Mouse (Mus musculus) neural tube, embryonic 14.5 days (tissue): ENCODE results near the gene Wnt2b. TPM values are rescaled to one million over a fixed set of nuclear protein-coding genes. Genes with fewer than 3 reads are reported as not detected.

Source experiments
- ATAC-seq: fragments of 200-750 bp; cut with Nextera tagmentation; 2 replicates; pipeline ENCODE4 v1.8.0; 2017; ENCODE audit warnings: low read depth, mild to moderate bottlenecking, moderate TSS enrichment, moderate library complexity
- H3K27ac ChIP-seq: fragments of 300-500 bp; sonication (generic); 2 replicates; pipeline ENCODE4 v1.5.1; 2014; ENCODE audit warnings: low read depth, mild to moderate bottlenecking, control low read depth, low read length, moderate library complexity, mixed read lengths
- H3K27me3 ChIP-seq: fragments of 300-500 bp; sonication (generic); 2 replicates; pipeline ENCODE4 v1.6.1; 2014; ENCODE audit warnings: low read length; ENCODE audit not compliant: control insufficient read depth, insufficient read depth
- H3K36me3 ChIP-seq: fragments of 300-500 bp; sonication (generic); 2 replicates; pipeline ENCODE4 v1.6.1; 2014; ENCODE audit warnings: low read length, mixed read lengths; ENCODE audit not compliant: control insufficient read depth, insufficient read depth
- H3K4me1 ChIP-seq: fragments of 300-500 bp; sonication (generic); 2 replicates; pipeline ENCODE4 v1.6.1; 2014; ENCODE audit warnings: low read length; ENCODE audit not compliant: control insufficient read depth, insufficient read depth
- H3K4me2 ChIP-seq: fragments of 300-500 bp; sonication (generic); 2 replicates; pipeline ENCODE4 v1.6.1; 2014; ENCODE audit warnings: mild to moderate bottlenecking, low read depth, low read length, control low read depth
- H3K4me3 ChIP-seq: fragments of 300-500 bp; sonication (generic); 2 replicates; pipeline ENCODE4 v1.5.1; 2014; ENCODE audit warnings: low read depth, low read length, control low read depth, mixed read lengths
- H3K9ac ChIP-seq: fragments of 300-500 bp; sonication (generic); replicated peaks from 2 replicates; pipeline ENCODE4 v1.6.1; 2014; ENCODE audit warnings: low read depth, mild to moderate bottlenecking, control low read depth, low read length, mixed read lengths
- H3K9me3 ChIP-seq: fragments of 300-500 bp; sonication (generic); 2 replicates; pipeline ENCODE4 v1.6.1; 2016; ENCODE audit warnings: low read length; ENCODE audit not compliant: control insufficient read depth
- WGBS: fragments of 180-500 bp; shearing (Covaris S2); extraction: QIAGEN DNeasy Blood & Tissue Kit; methylation state at CpG from one replicate; pipeline ENCODE4 v1.1.7; 2014; 5-methylcytosine and 5-hydroxymethylcytosine counted together
- polyA plus RNA-seq: library from polyadenylated mRNA; unstranded; fragments of >200 nt; fragmentation: Nextera tagmentation; extraction: Ambion mirVana; gene quantifications from 2 replicates; pipeline ENCODE4 v1.2.1, GENCODE M21; 2014

Wnt2b gene
- polyA plus RNA-seq, 1 experiment from 2014 or later = 0.91 TPM

DNA sequence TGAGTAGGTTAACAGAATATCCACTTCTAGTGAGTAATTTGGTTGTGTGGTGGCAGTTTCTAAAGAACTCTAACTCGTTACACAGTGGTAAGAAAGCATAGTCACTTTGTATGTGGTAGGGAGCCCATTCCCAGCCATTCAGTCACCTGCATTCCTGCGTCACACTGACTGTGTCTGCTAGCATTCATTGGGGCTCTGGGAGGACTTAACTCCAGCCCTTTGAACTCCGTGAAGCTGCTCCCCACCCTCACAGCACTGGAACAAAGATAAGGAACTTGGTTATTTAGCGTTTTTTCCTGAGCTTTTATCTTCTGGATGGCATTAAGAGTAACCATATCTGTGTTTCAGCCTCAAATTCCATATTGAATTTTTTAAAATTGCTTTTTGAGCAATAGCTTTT lies 23.4 kb downstream of the Wnt2b start:
- Histone ChIP-seq H3K4me1 (no peaks in the 10 kb centered on the region), H3K9me3 (no peaks in the 10 kb centered on the region)
- WGBS = 58% methylated on average over 4 of the region's 4 CpGs

DNA sequence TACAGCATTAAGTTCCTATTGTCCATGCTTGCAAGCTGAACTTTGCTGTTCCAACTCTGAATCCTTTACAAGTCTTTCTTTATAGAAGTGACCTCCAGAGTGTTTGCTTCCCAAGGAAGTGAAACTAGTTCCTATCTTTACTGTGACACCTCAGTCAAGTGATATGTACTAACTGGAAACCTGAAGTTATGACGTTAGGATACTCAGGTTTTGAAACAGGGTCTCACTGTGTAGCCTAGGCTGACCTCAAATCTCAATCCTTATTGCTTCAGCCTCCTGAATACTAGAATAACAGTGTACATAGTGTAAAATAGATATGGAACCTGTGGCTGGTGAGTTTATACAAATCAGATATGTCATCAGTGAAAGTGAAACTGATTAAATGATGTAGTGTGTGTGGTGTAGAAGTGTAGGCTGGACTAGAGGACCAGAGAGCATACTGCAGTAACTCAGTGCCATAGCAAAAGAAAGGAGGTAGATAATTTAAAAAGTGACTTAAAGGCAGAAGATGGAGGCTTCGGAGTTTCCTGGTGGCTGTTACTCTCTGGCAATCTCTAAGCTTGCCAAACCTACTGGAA lies 23.9 kb downstream of the Wnt2b start:
- Histone ChIP-seq H3K36me3 (peaks cover 7% of the 10 kb centered on the region; the same call in 1 of the 2 replicates), H3K4me3 (no peak overlapping the region), H3K4me2 (no peak overlapping the region), H3K27ac (no peak overlapping the region), H3K9ac (no peak overlapping the region), H3K27me3 (no peaks in the 10 kb centered on the region), H3K4me1 (no peaks in the 10 kb centered on the region), H3K9me3 (no peaks in the 10 kb centered on the region)
- ATAC-seq = no peak
- 89% methylated on average over 2 of the region's 2 CpGs for WGBS

More for the DNA sequence above, 23.4 kb downstream of the Wnt2b start:
- no peak overlapping the region for H3K4me3 ChIP-seq
- H3K4me2 ChIP-seq = no peak overlapping the region
- no peak overlapping the region for H3K9ac ChIP-seq
- ATAC-seq = no peak
- H3K27ac ChIP-seq = no peak overlapping the region
- no peaks in the 10 kb centered on the region for H3K27me3 ChIP-seq
- H3K36me3 ChIP-seq = peaks cover 7% of the 10 kb centered on the region; the same call in 1 of the 2 replicates

DNA sequence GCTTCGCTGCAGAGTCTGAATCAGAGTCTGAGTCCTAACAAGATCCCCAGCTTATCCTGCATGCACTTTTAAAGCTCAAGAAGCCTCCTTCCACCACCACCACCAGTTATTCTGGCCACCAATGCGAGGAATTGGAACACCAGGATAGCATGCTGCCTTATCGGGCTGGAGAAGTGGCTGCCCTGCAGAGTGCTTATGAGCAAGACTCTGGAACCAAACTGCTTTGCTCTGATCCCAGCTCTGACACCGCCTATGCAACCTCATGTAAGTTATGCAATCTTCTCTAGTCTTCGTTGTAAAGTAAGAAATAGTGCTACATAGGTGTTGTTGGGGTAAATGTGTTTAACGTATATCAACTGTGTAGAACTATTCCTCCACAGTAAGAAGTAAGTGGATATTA lies 32.3 kb downstream of the Wnt2b start:
- Histone ChIP-seq H3K9ac (no peak overlapping the region), H3K4me3 (no peak overlapping the region), H3K4me1 (no peaks in the 10 kb centered on the region), H3K27ac (no peak overlapping the region), H3K36me3 (peaks cover 16% of the 10 kb centered on the region; the same call in 1 of the 2 replicates), H3K27me3 (no peaks in the 10 kb centered on the region), H3K4me2 (no peak overlapping the region), H3K9me3 (no peaks in the 10 kb centered on the region)
- 97% methylated on average over 6 of the region's 6 CpGs for WGBS
- no peak for ATAC-seq

DNA sequence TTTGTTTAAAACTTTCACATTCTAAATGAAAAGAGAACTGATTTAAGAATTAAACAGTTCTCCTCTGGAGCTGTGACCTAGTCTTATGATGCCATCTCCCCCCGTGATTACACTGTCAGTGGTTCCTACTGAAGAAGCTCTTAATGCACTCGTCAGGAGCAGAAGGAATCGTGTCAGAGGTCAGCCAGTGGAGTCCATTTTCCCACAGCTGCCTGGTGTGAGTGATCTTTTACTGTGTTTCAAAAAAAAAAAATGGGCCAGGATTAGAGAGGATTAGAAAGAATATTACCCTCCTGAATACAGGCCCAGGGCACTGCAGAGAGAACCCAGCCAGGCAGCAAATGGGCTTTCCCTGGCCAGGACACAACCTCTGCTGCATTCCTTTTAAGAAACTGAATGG lies 46.7 kb downstream of the Wnt2b start:
- no peaks in the 10 kb centered on the region for H3K27me3 ChIP-seq
- 51% methylated on average over 3 of the region's 3 CpGs for WGBS
- no peaks in the 10 kb centered on the region for H3K9me3 ChIP-seq
- no peaks in the 10 kb centered on the region for H3K4me1 ChIP-seq
- ATAC-seq = no peak
- H3K36me3 ChIP-seq = no peaks in the 10 kb centered on the region
- H3K9ac ChIP-seq = no peak overlapping the region
- H3K4me3 ChIP-seq = no peak overlapping the region
- H3K27ac ChIP-seq = no peak overlapping the region
- H3K4me2 ChIP-seq = no peak overlapping the region

DNA sequence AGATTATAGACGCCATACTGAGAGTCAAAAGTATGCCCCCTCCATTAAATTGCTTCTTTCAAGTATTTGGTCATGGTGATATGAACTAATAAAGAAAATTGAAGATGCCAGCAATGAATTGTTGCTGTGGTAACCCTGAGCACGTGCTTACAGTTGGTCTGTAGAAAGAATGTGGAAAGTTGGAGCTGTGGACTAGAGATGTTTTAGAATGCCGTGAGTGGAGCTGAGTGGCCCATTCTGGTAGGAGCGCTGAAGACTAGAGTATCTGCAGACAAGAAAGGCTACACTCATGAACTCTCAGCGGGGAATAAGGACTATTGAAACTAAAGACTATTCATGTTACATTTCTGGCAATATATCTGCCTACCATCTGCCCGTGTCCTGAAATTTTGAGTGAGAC lies 52.5 kb downstream of the Wnt2b start:
- no peak overlapping the region for H3K4me3 ChIP-seq
- no peaks in the 10 kb centered on the region for H3K27me3 ChIP-seq
- H3K9me3 ChIP-seq = no peaks in the 10 kb centered on the region
- no peak overlapping the region for H3K9ac ChIP-seq
- peaks cover 10% of the 10 kb centered on the region; the same call in 1 of the 2 replicates for H3K36me3 ChIP-seq
- no peak overlapping the region for H3K4me2 ChIP-seq
- no peaks in the 10 kb centered on the region for H3K4me1 ChIP-seq
- no peak overlapping the region for H3K27ac ChIP-seq
- ATAC-seq = no peak
- 83% methylated on average over 6 of the region's 6 CpGs for WGBS

DNA sequence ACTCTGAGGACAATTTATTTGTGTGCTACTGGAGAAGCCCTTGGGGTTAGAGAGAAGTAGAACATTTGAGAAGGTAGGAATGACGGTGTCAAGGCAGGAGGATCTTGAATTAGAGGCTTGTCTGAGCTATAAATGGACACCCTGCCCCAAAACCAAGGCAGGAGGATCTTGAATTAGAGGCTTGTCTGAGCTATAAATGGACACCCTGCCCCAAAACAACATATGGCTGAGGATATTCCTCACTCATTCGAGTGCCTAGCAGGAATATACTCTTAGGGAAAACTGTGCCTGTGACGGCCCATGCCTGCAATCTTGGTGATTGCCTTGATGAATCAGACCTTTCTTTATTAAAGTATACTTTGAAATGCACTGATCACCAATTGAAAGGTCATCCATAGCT lies 55.7 kb downstream of the Wnt2b start:
- Histone ChIP-seq H3K9ac (no peak overlapping the region), H3K27me3 (no peaks in the 10 kb centered on the region), H3K36me3 (peaks cover 16% of the 10 kb centered on the region; the same call in 1 of the 2 replicates), H3K27ac (no peak overlapping the region), H3K4me3 (no peak overlapping the region), H3K9me3 (no peaks in the 10 kb centered on the region), H3K4me1 (no peaks in the 10 kb centered on the region), H3K4me2 (no peak overlapping the region)
- WGBS = 84% methylated on average over 3 of the region's 3 CpGs
- ATAC-seq = no peak

GRCm38 (mm10) chr3:104905389-104905788 lies 56.3 kb downstream of the Wnt2b start:
- Histone ChIP-seq H3K9ac (no peak overlapping the region), H3K27ac (no peak overlapping the region), H3K9me3 (no peaks in the 10 kb centered on the region), H3K27me3 (no peaks in the 10 kb centered on the region), H3K4me3 (no peak overlapping the region), H3K4me2 (no peak overlapping the region), H3K36me3 (peaks cover 17% of the 10 kb centered on the region; the same call in 1 of the 2 replicates), H3K4me1 (no peaks in the 10 kb centered on the region)
- no peak for ATAC-seq
- WGBS = 96% methylated on average over 4 of the region's 4 CpGs

- Histone ChIP-seq H3K9me3 (no peaks in the 10 kb centered on the region), H3K36me3 (peaks cover 32% of the 10 kb centered on the region), H3K4me1 (no peaks in the 10 kb centered on the region), H3K27ac (no peak overlapping the region), H3K9ac (no peak overlapping the region), H3K27me3 (no peaks in the 10 kb centered on the region), H3K4me2 (no peak overlapping the region), H3K4me3 (no peak overlapping the region)
- WGBS = 93% methylated on average over 4 of the region's 4 CpGs
- no peak for ATAC-seq
Observed at GRCm38 (mm10) chr3:104901154-104901553, 60.6 kb downstream of the Wnt2b start.

GRCm38 (mm10) chr3:104896141-104896540 lies 65.6 kb downstream of the Wnt2b start:
- H3K4me2 ChIP-seq = no peak overlapping the region
- H3K9ac ChIP-seq = no peak overlapping the region
- H3K36me3 ChIP-seq = peaks cover 44% of the 10 kb centered on the region
- no peak overlapping the region for H3K4me3 ChIP-seq
- H3K27ac ChIP-seq = no peak overlapping the region
- no peaks in the 10 kb centered on the region for H3K9me3 ChIP-seq
- no peaks in the 10 kb centered on the region for H3K27me3 ChIP-seq
- no peaks in the 10 kb centered on the region for H3K4me1 ChIP-seq
- 65% methylated on average over 3 of the region's 3 CpGs for WGBS
- ATAC-seq = no peak
